ENCODE assay signal across 14 mouse cellular contexts in genomic region chr11:68029871-68030270, GRCm38 (mm10).
"Had no signal": no experiment of that assay in that cellular context is flagged by ENCODE, and none has a peak within 500 bp of the region (broad histone marks: within the 10 kb centered on the region; RNA-seq: fewer than 3 reads in every experiment).

No protein-coding gene starts in this region.

- H3K36me3 ChIP-seq: kidney, embryonic 15.5 days; limb, embryonic 10.5 days; liver, embryonic 15.5 days; midbrain, embryonic 15.5 days had no signal

- H3K4me2 ChIP-seq: kidney, embryonic 15.5 days; liver, embryonic 11.5 days; liver, embryonic 15.5 days; lung, embryonic 14.5 days; midbrain, embryonic 11.5 days; midbrain, embryonic 15.5 days had no signal

- H3K27me3 ChIP-seq: kidney, embryonic 15.5 days; liver, embryonic 15.5 days; megakaryocyte, embryonic 14.5 days; midbrain, embryonic 15.5 days had no signal

- H3K4me3 ChIP-seq: kidney, embryonic 15.5 days; left cerebral cortex, adult 2 months; limb, embryonic 10.5 days; liver, embryonic 15.5 days; megakaryocyte, embryonic 14.5 days; midbrain, embryonic 15.5 days had no signal

- H3K9me3 ChIP-seq: kidney, embryonic 15.5 days; limb, embryonic 10.5 days; liver, embryonic 15.5 days; megakaryocyte, embryonic 14.5 days; midbrain, embryonic 15.5 days had no signal

- H3K9ac ChIP-seq: kidney, embryonic 15.5 days; liver, embryonic 15.5 days; lung, embryonic 14.5 days; midbrain, embryonic 15.5 days had no signal

- H3K4me1 ChIP-seq: midbrain, embryonic 15.5 days had no signal

- ATAC-seq: midbrain, embryonic 15.5 days had no signal

- H3K27ac ChIP-seq: left cerebral cortex, adult 2 months; limb, embryonic 10.5 days; liver, embryonic 15.5 days; macrophage; midbrain, embryonic 15.5 days had no signal

- DNase-seq: kidney, postnatal 14 days; lung, embryonic 14.5 days; lung, postnatal 14 days; thymus, adult 18-20 months; thymus, postnatal 14 days had no signal
